Mouse (Mus musculus) urinary bladder, adult 2 months (tissue): ENCODE data around the gene Irs1. TPM values are rescaled to one million over a fixed set of nuclear protein-coding genes. Genes with fewer than 3 reads are reported as not detected.

Source experiments
- DNase-seq: peaks from one replicate; pipeline ENCODE4 v3.0.0; 2022; ENCODE audit warnings: low spot score
- polyA plus RNA-seq: library from polyadenylated mRNA; depleted of rRNA; stranded (reverse); fragments of >200 nt; gene quantifications from 2 replicates; pipeline ENCODE4 v1.2.3, GENCODE M21; 2012; rRNA removed

The Irs1 gene
- 6.6 and 7.7 TPM in 2 replicates for polyA plus RNA-seq

GRCm38 (mm10) chr1:82291151-82291797 is at the start of gene Irs1:
TSS of gene Irs1 (minus strand) at chr1:82291416.
- DNase-seq: peak; percentile 85

- no peak for DNase-seq
These were observed 43.3 kb upstream of the Irs1 start for GRCm38 (mm10) chr1:82334506-82334905.

GRCm38 (mm10) chr1:82329954-82330247 is 38.7 kb upstream of the Irs1 start:
- no peak for DNase-seq

- DNase-seq: no peak
These were observed 38.2 kb upstream of the Irs1 start for GRCm38 (mm10) chr1:82329237-82329953.

GRCm38 (mm10) chr1:82328033-82328775 is 37.0 kb upstream of the Irs1 start:
- no peak for DNase-seq

- no peak for DNase-seq
These were observed 34.9 kb upstream of the Irs1 start for GRCm38 (mm10) chr1:82326120-82326519.

GRCm38 (mm10) chr1:82324131-82324785 is 33.0 kb upstream of the Irs1 start:
- DNase-seq: no peak

GRCm38 (mm10) chr1:82321441-82321840 is 30.2 kb upstream of the Irs1 start:
- DNase-seq: no peak

- DNase-seq: no peak
These were observed 29.6 kb upstream of the Irs1 start for GRCm38 (mm10) chr1:82320864-82321263.

GRCm38 (mm10) chr1:82320456-82320855 is 29.2 kb upstream of the Irs1 start:
- DNase-seq: no peak

GRCm38 (mm10) chr1:82316746-82317126 is 25.5 kb upstream of the Irs1 start:
- DNase-seq: no peak

GRCm38 (mm10) chr1:82316111-82316745 is 25.0 kb upstream of the Irs1 start, which contains the start of gene Rhbdd1:
TSS of gene Rhbdd1 (plus strand) at chr1:82316452.
- DNase-seq: peak; percentile 87

GRCm38 (mm10) chr1:82304483-82304882 is 13.3 kb upstream of the Irs1 start:
- no peak for DNase-seq

GRCm38 (mm10) chr1:82298586-82298985 is 7.4 kb upstream of the Irs1 start:
- DNase-seq: no peak

GRCm38 (mm10) chr1:82294102-82294501 is 2.9 kb upstream of the Irs1 start:
- no peak for DNase-seq

- peak; percentile 24 for DNase-seq
These were observed 1.6 kb upstream of the Irs1 start for GRCm38 (mm10) chr1:82292771-82293170.

- no peak for DNase-seq
These were observed 905 bp upstream of the Irs1 start for GRCm38 (mm10) chr1:82291930-82292712.

GRCm38 (mm10) chr1:82290723-82291150 is 479 bp downstream of the Irs1 start:
- peak; percentile 73 for DNase-seq

GRCm38 (mm10) chr1:82289990-82290681 is 1.1 kb downstream of the Irs1 start:
- DNase-seq: peak; percentile 50
